Mouse (Mus musculus) intestine, embryonic 16.5 days (tissue): ENCODE measurements around the gene Itpkc. TPM values are rescaled to one million over a fixed set of nuclear protein-coding genes. Genes with fewer than 3 reads are reported as not detected.

Source experiments
- ATAC-seq: fragments of 200-750 bp; cut with Nextera tagmentation; 2 replicates; pipeline ENCODE4 v1.8.0; 2017; ENCODE audit warnings: moderate TSS enrichment, moderate library complexity
- H3K27ac ChIP-seq: fragments of 300-500 bp; sonication (generic); 2 replicates; pipeline ENCODE4 v1.5.1; 2014; ENCODE audit warnings: mild to moderate bottlenecking, low read length
- H3K27me3 ChIP-seq: fragments of 300-500 bp; sonication (generic); replicated peaks from 2 replicates; pipeline ENCODE4 v1.6.1; 2014; ENCODE audit warnings: low read length, control low read depth, mixed read lengths; ENCODE audit not compliant: control insufficient read depth, insufficient read depth
- H3K36me3 ChIP-seq: fragments of 300-500 bp; sonication (generic); 2 replicates; pipeline ENCODE4 v1.6.1; 2014; ENCODE audit warnings: low read length, control low read depth; ENCODE audit not compliant: control insufficient read depth, insufficient read depth
- H3K4me1 ChIP-seq: fragments of 300-500 bp; sonication (generic); 2 replicates; pipeline ENCODE4 v1.6.1; 2014; ENCODE audit warnings: low read length, control low read depth, mixed read lengths; ENCODE audit not compliant: control insufficient read depth, insufficient read depth
- H3K4me2 ChIP-seq: fragments of 300-500 bp; sonication (generic); 2 replicates; pipeline ENCODE4 v1.6.1; 2014; ENCODE audit warnings: low read depth, low read length, control low read depth
- H3K4me3 ChIP-seq: fragments of 300-500 bp; sonication (generic); 2 replicates; pipeline ENCODE4 v1.5.1; 2014; ENCODE audit warnings: mild to moderate bottlenecking, low read length
- H3K9ac ChIP-seq: fragments of 300-500 bp; sonication (generic); 2 replicates; pipeline ENCODE4 v1.6.1; 2014; ENCODE audit warnings: low read depth, low read length
- H3K9me3 ChIP-seq: fragments of 300-500 bp; sonication (generic); 2 replicates; pipeline ENCODE4 v1.6.1; 2016; ENCODE audit warnings: low read length, control low read depth; ENCODE audit not compliant: control insufficient read depth
- WGBS: fragments of 180-500 bp; shearing (Covaris S2); extraction: QIAGEN DNeasy Blood & Tissue Kit; methylation state at CpG from one replicate; pipeline ENCODE4 v1.1.7; 2014; 5-methylcytosine and 5-hydroxymethylcytosine counted together
- polyA plus RNA-seq: library from polyadenylated mRNA; unstranded; fragments of >200 nt; fragmentation: Nextera tagmentation; extraction: Ambion mirVana; gene quantifications from 2 replicates; pipeline ENCODE4 v1.2.1, GENCODE M21; 2015

Gene Itpkc
- polyA plus RNA-seq, 1 experiment from 2014 or later, result 8.3 TPM

- WGBS, result 18% methylated on average over 4 of the region's 4 CpGs
- peak; percentile 6; the same call in 1 of the 2 replicates for ATAC-seq
- H3K27ac ChIP-seq, result peak overlapping the region; percentile 97
- H3K9me3 ChIP-seq, result no peaks in the 10 kb centered on the region
- peaks cover 11% of the 10 kb centered on the region for H3K4me1 ChIP-seq
- H3K27me3 ChIP-seq, result no peaks in the 10 kb centered on the region
- peaks cover 2% of the 10 kb centered on the region; the same call in 1 of the 2 replicates for H3K36me3 ChIP-seq
- H3K9ac ChIP-seq, result peak overlapping the region; percentile 73
- H3K4me3 ChIP-seq, result peak overlapping the region; percentile 88
- peak overlapping the region; percentile 51 for H3K4me2 ChIP-seq
Observed at GRCm38 (mm10) chr7:27177942-27178323, 50.5 kb downstream of the Itpkc start.

GRCm38 (mm10) chr7:27174896-27175295 lies 53.6 kb downstream of the Itpkc start:
- H3K4me1 ChIP-seq, result peaks cover 5% of the 10 kb centered on the region
- H3K9ac ChIP-seq, result no peak overlapping the region
- H3K36me3 ChIP-seq, result peaks cover 6% of the 10 kb centered on the region; the same call in 1 of the 2 replicates
- ATAC-seq, result no peak
- H3K27me3 ChIP-seq, result no peaks in the 10 kb centered on the region
- H3K9me3 ChIP-seq, result no peaks in the 10 kb centered on the region
- no peak overlapping the region for H3K4me2 ChIP-seq
- 89% methylated on average over 7 of the region's 7 CpGs for WGBS
- H3K27ac ChIP-seq, result no peak overlapping the region
- H3K4me3 ChIP-seq, result no peak overlapping the region

- Histone ChIP-seq H3K4me2 (no peak overlapping the region), H3K27ac (no peak overlapping the region), H3K4me1 (peaks cover 2% of the 10 kb centered on the region; the same call in 1 of the 2 replicates), H3K9ac (no peak overlapping the region), H3K9me3 (no peaks in the 10 kb centered on the region), H3K36me3 (peaks cover 6% of the 10 kb centered on the region; the same call in 1 of the 2 replicates), H3K4me3 (no peak overlapping the region), H3K27me3 (no peaks in the 10 kb centered on the region)
- ATAC-seq, result no peak
- 95% methylated on average over 15 of the region's 15 CpGs for WGBS
Observed at GRCm38 (mm10) chr7:27174496-27174895, 54.0 kb downstream of the Itpkc start.

- no peaks in the 10 kb centered on the region for H3K27me3 ChIP-seq
- no peak for ATAC-seq
- no peak overlapping the region for H3K4me3 ChIP-seq
- H3K4me2 ChIP-seq, result no peak overlapping the region
- no peak overlapping the region for H3K27ac ChIP-seq
- no peaks in the 10 kb centered on the region for H3K9me3 ChIP-seq
- peaks cover 6% of the 10 kb centered on the region; the same call in 1 of the 2 replicates for H3K36me3 ChIP-seq
- H3K4me1 ChIP-seq, result no peaks in the 10 kb centered on the region; the same call in 1 of the 2 replicates
- H3K9ac ChIP-seq, result no peak overlapping the region
- 92% methylated on average over 3 of the region's 3 CpGs for WGBS
Observed at GRCm38 (mm10) chr7:27170981-27171380, 57.5 kb downstream of the Itpkc start.

GRCm38 (mm10) chr7:27168371-27168770 lies 60.1 kb downstream of the Itpkc start:
- Histone ChIP-seq H3K4me3 (no peak overlapping the region), H3K9ac (no peak overlapping the region; the same call in 1 of the 2 replicates), H3K4me1 (peaks cover 23% of the 10 kb centered on the region), H3K9me3 (no peaks in the 10 kb centered on the region), H3K36me3 (peaks cover 9% of the 10 kb centered on the region; the same call in 1 of the 2 replicates), H3K27ac (no peak overlapping the region), H3K27me3 (no peaks in the 10 kb centered on the region), H3K4me2 (no peak overlapping the region)
- WGBS, result 81% methylated on average over 5 of the region's 5 CpGs
- no peak for ATAC-seq

GRCm38 (mm10) chr7:27167475-27168094 lies 60.9 kb downstream of the Itpkc start:
- peak overlapping the region; percentile 98 for H3K27ac ChIP-seq
- ATAC-seq, result peak; percentile 0; the same call in 1 of the 2 replicates
- peak overlapping the region; percentile 85 for H3K4me2 ChIP-seq
- WGBS, result 74% methylated on average over 11 of the region's 11 CpGs
- peaks cover 31% of the 10 kb centered on the region for H3K4me1 ChIP-seq
- peak overlapping the region; percentile 76 for H3K4me3 ChIP-seq
- peaks cover 4% of the 10 kb centered on the region; the same call in 1 of the 2 replicates for H3K36me3 ChIP-seq
- H3K9ac ChIP-seq, result peak overlapping the region; percentile 89
- H3K9me3 ChIP-seq, result no peaks in the 10 kb centered on the region
- no peaks in the 10 kb centered on the region for H3K27me3 ChIP-seq

- ATAC-seq, result peak; percentile 87
- Histone ChIP-seq H3K36me3 (peaks cover 3% of the 10 kb centered on the region; the same call in 1 of the 2 replicates), H3K4me3 (peak within 1 kb of the TSS; percentile 76), H3K4me1 (peaks cover 38% of the 10 kb centered on the region), H3K9me3 (no peaks in the 10 kb centered on the region), H3K27me3 (no peaks in the 10 kb centered on the region), H3K27ac (peak within 1 kb of the TSS; percentile 98), H3K4me2 (peak within 1 kb of the TSS; percentile 85), H3K9ac (peak within 1 kb of the TSS; percentile 89)
- under 1% methylated on average over 61 of the region's 61 CpGs for WGBS
Observed at GRCm38 (mm10) chr7:27166614-27167474, 61.6 kb downstream of the Itpkc start, which contains the start of gene Egln2. TSS of gene Egln2 (minus strand) at chr7:27166802.

- ATAC-seq, result peak; percentile 87
- Histone ChIP-seq H3K9me3 (no peaks in the 10 kb centered on the region), H3K27ac (peak overlapping the region; percentile 98), H3K4me3 (peak overlapping the region; percentile 76), H3K27me3 (no peaks in the 10 kb centered on the region), H3K4me1 (peaks cover 43% of the 10 kb centered on the region), H3K4me2 (peak overlapping the region; percentile 85), H3K9ac (peak overlapping the region; percentile 89), H3K36me3 (peaks cover 3% of the 10 kb centered on the region; the same call in 1 of the 2 replicates)
- under 1% methylated on average over 37 of the region's 43 CpGs for WGBS
Observed at GRCm38 (mm10) chr7:27166229-27166613, 62.2 kb downstream of the Itpkc start.

- no peaks in the 10 kb centered on the region for H3K27me3 ChIP-seq
- H3K36me3 ChIP-seq, result peaks cover 3% of the 10 kb centered on the region; the same call in 1 of the 2 replicates
- peak overlapping the region; percentile 85 for H3K4me2 ChIP-seq
- H3K9me3 ChIP-seq, result no peaks in the 10 kb centered on the region
- peaks cover 49% of the 10 kb centered on the region for H3K4me1 ChIP-seq
- H3K27ac ChIP-seq, result peak overlapping the region; percentile 98
- peak; percentile 2 for ATAC-seq
- 1% methylated on average over 8 of the region's 8 CpGs for WGBS
- H3K4me3 ChIP-seq, result peak overlapping the region; percentile 76
- H3K9ac ChIP-seq, result peak overlapping the region; percentile 89
Observed at GRCm38 (mm10) chr7:27165696-27166095, 62.8 kb downstream of the Itpkc start.
